Mouse (Mus musculus) CH12.LX (cell line): Measurements from ENCODE around the gene Mmd. TPM values are rescaled to one million over a fixed set of nuclear protein-coding genes. Genes with fewer than 3 reads are reported as not detected.

Source experiments
- DNase-seq: peaks from one replicate; pipeline ENCODE4 v3.0.0-alpha.2; 2013; ENCODE audit errors: extremely low read depth
- H3K27ac ChIP-seq: 2 replicates; pipeline ENCODE4 v1.5.1; 2012; ENCODE audit warnings: low read depth, mild to moderate bottlenecking, control low read depth, moderate library complexity; ENCODE audit not compliant: insufficient read depth
- H3K27me3 ChIP-seq: replicated peaks from 2 replicates; pipeline ENCODE3; 2012; ENCODE audit warnings: inconsistent platforms
- H3K36me3 ChIP-seq, 2 experiments: replicated peaks in 1 of 2; 2 replicates each; pipeline versions ENCODE3 to v1.6.1; 2012; ENCODE audit warnings: inconsistent platforms in 1 of 2, low read length in 1 of 2, mild to moderate bottlenecking in 1 of 2, mixed read lengths in 1 of 2, moderate library complexity in 1 of 2; ENCODE audit not compliant: control insufficient read depth in 1 of 2, insufficient read depth in 1 of 2
- H3K4me1 ChIP-seq, 2 experiments: 2 replicates each; pipeline ENCODE4 v1.6.1; 2012; ENCODE audit warnings: inconsistent platforms in 1 of 2, moderate library complexity in 1 of 2; ENCODE audit not compliant: insufficient read depth in 2 of 2, control insufficient read depth in 1 of 2
- H3K4me2 ChIP-seq: 2 replicates; pipeline ENCODE4 v1.6.1; 2012; ENCODE audit warnings: low read depth, mild to moderate bottlenecking, control low read depth; ENCODE audit not compliant: poor library complexity, insufficient read depth, severe bottlenecking
- H3K4me3 ChIP-seq, 3 experiments: fragments of 150-350 bp in 1 of 3; sonication (generic) in 1 of 3; replicated peaks in 1 of 3; 2 replicates each; pipeline versions ENCODE3 to v1.5.1; 2011 to 2012; ENCODE audit warnings: low read depth in 2 of 3, low read length in 2 of 3, mild to moderate bottlenecking in 2 of 3, moderate library complexity in 2 of 3, control low read depth in 1 of 3, improper control_type of control experiment in 1 of 3, inconsistent platforms in 1 of 3, mixed read lengths in 1 of 3; ENCODE audit not compliant: poor library complexity in 1 of 3
- H3K79me2 ChIP-seq: replicated peaks from 2 replicates; pipeline ENCODE4 v1.6.1; 2012; ENCODE audit warnings: mild to moderate bottlenecking, moderate library complexity; ENCODE audit not compliant: control insufficient read depth, poor library complexity, insufficient read depth, severe bottlenecking; ENCODE audit errors: extremely low read depth
- H3K9ac ChIP-seq: 2 replicates; pipeline ENCODE4 v1.6.1; 2012; ENCODE audit warnings: low read depth, mild to moderate bottlenecking, control low read depth, moderate library complexity; ENCODE audit not compliant: insufficient read depth
- H3K9me3 ChIP-seq: replicated peaks from 2 replicates; pipeline ENCODE3; 2012; ENCODE audit warnings: low read length, inconsistent platforms, mixed read lengths
- CHD2 ChIP-seq: IDR thresholded peaks from 2 replicates; pipeline ENCODE4 v1.6.1; 2011; ENCODE audit warnings: low read length, improper control_type of control experiment
- ELF1 ChIP-seq: IDR thresholded peaks from 2 replicates; pipeline ENCODE4 v1.6.1; 2014; ENCODE audit warnings: low read depth, mild to moderate bottlenecking, inconsistent platforms, low read length, improper control_type of control experiment
- ETS1 ChIP-seq: conservative IDR thresholded peaks from 2 replicates; pipeline ENCODE4 v1.6.1; 2012; ENCODE audit warnings: low read depth, mild to moderate bottlenecking, inconsistent platforms, low read length, improper control_type of control experiment, moderate library complexity
- GABPA ChIP-seq: IDR thresholded peaks from 2 replicates; pipeline ENCODE4 v1.6.1; 2012; ENCODE audit warnings: low read depth, low read length, improper control_type of control experiment, inconsistent platforms; ENCODE audit not compliant: insufficient replicate concordance
- JUN ChIP-seq: IDR thresholded peaks from 2 replicates; pipeline ENCODE4 v1.6.1; 2011; ENCODE audit warnings: low read depth, mild to moderate bottlenecking, low read length, improper control_type of control experiment, moderate library complexity; ENCODE audit not compliant: insufficient read depth
- JUND ChIP-seq: conservative IDR thresholded peaks from 2 replicates; pipeline ENCODE4 v1.6.1; 2011; ENCODE audit warnings: low read depth, low read length, improper control_type of control experiment
- MAZ ChIP-seq: IDR thresholded peaks from 2 replicates; pipeline ENCODE4 v1.6.1; 2012; ENCODE audit warnings: low read depth, mild to moderate bottlenecking, inconsistent platforms, low read length, improper control_type of control experiment, moderate library complexity
- MEF2A ChIP-seq: IDR thresholded peaks from 2 replicates; pipeline ENCODE4 v1.6.1; 2014; ENCODE audit warnings: low read depth, mild to moderate bottlenecking, inconsistent platforms, low read length, improper control_type of control experiment, borderline replicate concordance
- MXI1 ChIP-seq: IDR thresholded peaks from 2 replicates; pipeline ENCODE4 v1.6.1; 2011; ENCODE audit warnings: mild to moderate bottlenecking, low read depth, low read length, improper control_type of control experiment
- MYC ChIP-seq: IDR thresholded peaks from 2 replicates; pipeline ENCODE4 v1.6.1; 2011; ENCODE audit warnings: low read depth, mild to moderate bottlenecking, improper control_type of control experiment, low read length
- NELFE ChIP-seq: IDR thresholded peaks from 2 replicates; pipeline ENCODE4 v1.6.1; 2011; ENCODE audit warnings: low read depth, low read length, improper control_type of control experiment
- POLR2AphosphoS2 ChIP-seq: IDR thresholded peaks from 2 replicates; pipeline ENCODE4 v1.6.1; 2011; ENCODE audit warnings: low read depth, low read length, improper control_type of control experiment
- RCOR1 ChIP-seq: conservative IDR thresholded peaks from 2 replicates; pipeline ENCODE4 v1.6.1; 2012; ENCODE audit warnings: low read depth, mild to moderate bottlenecking, inconsistent platforms, low read length, improper control_type of control experiment
- SIN3A ChIP-seq: IDR thresholded peaks from 2 replicates; pipeline ENCODE4 v1.6.1; 2012; ENCODE audit warnings: low read length, improper control_type of control experiment, inconsistent platforms
- TBP ChIP-seq: conservative IDR thresholded peaks from 2 replicates; pipeline ENCODE4 v1.6.1; 2011; ENCODE audit warnings: low read depth, low read length, improper control_type of control experiment
- UBTF ChIP-seq: IDR thresholded peaks from 2 replicates; pipeline ENCODE4 v1.6.1; 2012; ENCODE audit warnings: low read depth, mild to moderate bottlenecking, inconsistent platforms, low read length, improper control_type of control experiment, moderate library complexity
- ZC3H11A ChIP-seq: IDR thresholded peaks from 2 replicates; pipeline ENCODE4 v1.6.1; 2012; ENCODE audit warnings: low read depth, mild to moderate bottlenecking, inconsistent platforms, low read length, improper control_type of control experiment
- ZKSCAN1 ChIP-seq: IDR thresholded peaks from 2 replicates; pipeline ENCODE4 v1.6.1; 2012; ENCODE audit warnings: low read depth, inconsistent platforms, low read length, improper control_type of control experiment, borderline replicate concordance
- ZNF384 ChIP-seq: IDR thresholded peaks from 2 replicates; pipeline ENCODE4 v1.6.1; 2012; ENCODE audit warnings: low read depth, low read length, improper control_type of control experiment, inconsistent platforms
- dilution Hi-C: fragments of 300-500 bp; cut with MboI; formaldehyde crosslinking; loops from 2 replicates; pipeline ENCODE4 v1.14.3; 2020; ENCODE audit warnings: low sequenced_read_pairs; ENCODE audit not compliant: extremely low pct_unique_long_range_greater_than_20kb, extremely low pct_ligation_motif_present
- in situ Hi-C: fragments of 300-500 bp; cut with MboI; formaldehyde crosslinking; loops from 3 replicates; pipeline ENCODE4 v1.14.3; 2019; ENCODE audit warnings: low sequenced_read_pairs, low pct_ligation_motif_present, low pct_unique_long_range_greater_than_20kb, mixed read lengths
- polyA plus RNA-seq: library from polyadenylated mRNA; unstranded; fragments of >175 nt; gene quantifications from 2 replicates; pipeline ENCODE4 v1.2.1, GENCODE M21; 2012; ENCODE audit warnings: low read depth; ENCODE audit not compliant: insufficient read length
- total RNA-seq, 2 experiments: library from RNA; depleted of rRNA; stranded (reverse); fragments of 300-350 nt in 1 of 2; fragments of >200 nt in 1 of 2; gene quantifications; 2 replicates each; pipeline ENCODE4 v1.2.3; 2012 to 2014

Mmd gene
- total and polyA plus RNA-seq, 3 experiments: 10.3 to 60.4 (median 39.8) TPM

DNA sequence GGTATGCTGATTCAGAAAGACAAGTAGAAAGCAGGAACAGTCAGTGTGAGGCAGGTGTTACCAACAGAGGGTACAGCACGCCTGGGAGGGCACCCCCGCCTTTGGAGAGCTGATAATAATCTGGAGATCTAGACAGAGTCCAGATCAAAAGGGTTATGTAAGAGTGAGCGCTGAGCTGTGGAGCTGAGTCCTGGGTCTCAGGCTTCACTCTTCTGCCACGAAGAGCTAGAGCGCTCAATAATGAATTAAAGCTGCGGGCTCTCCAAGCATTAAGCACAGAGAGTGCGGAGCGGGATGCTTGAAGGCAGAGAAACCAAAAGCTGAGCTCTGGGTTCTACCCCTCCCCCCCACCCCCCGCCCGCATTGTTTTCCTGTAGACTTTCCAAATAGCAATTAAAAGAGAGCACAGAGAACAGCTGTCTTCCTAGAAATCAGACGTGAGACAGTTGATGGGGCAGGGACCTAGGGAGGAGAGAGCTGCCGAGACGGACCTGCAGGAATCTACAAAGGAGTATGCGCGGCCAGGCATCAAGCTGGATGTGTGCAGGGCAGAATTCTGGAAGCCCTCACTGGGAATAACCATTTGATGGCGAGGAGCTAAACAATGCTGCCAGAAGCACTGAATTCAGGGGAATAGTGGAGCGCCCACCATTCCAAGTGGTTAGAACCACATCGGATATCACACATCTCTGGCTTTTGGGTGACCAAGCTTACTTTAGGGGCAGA lies 20.3 kb downstream of the Mmd start:
- Histone ChIP-seq H3K4me1 (peaks cover 3 to 31% of the 10 kb centered on the region in 2 experiments; a peak in 3 of 4 replicates), H3K4me2 (no peak overlapping the region), H3K36me3 (peaks cover 21 to 79% of the 10 kb centered on the region in 2 experiments), H3K9ac (no peak overlapping the region), H3K27ac (no peak overlapping the region), H3K4me3 (no peak overlapping the region), H3K9me3 (no peaks in the 10 kb centered on the region), H3K27me3 (no peaks in the 10 kb centered on the region), H3K79me2 (no peaks in the 10 kb centered on the region)
- in situ Hi-C loops (no loop called here), dilution Hi-C loops (no loop called here)
- TF ChIP-seq NELFE: no peak
- TF ChIP-seq ZNF384: no peak
- TF ChIP-seq ZKSCAN1: no peak
- TF ChIP-seq ZC3H11A: no peak
- TF ChIP-seq RCOR1: no peak
- no peak for TF ChIP-seq TBP
- no peak for DNase-seq

DNA sequence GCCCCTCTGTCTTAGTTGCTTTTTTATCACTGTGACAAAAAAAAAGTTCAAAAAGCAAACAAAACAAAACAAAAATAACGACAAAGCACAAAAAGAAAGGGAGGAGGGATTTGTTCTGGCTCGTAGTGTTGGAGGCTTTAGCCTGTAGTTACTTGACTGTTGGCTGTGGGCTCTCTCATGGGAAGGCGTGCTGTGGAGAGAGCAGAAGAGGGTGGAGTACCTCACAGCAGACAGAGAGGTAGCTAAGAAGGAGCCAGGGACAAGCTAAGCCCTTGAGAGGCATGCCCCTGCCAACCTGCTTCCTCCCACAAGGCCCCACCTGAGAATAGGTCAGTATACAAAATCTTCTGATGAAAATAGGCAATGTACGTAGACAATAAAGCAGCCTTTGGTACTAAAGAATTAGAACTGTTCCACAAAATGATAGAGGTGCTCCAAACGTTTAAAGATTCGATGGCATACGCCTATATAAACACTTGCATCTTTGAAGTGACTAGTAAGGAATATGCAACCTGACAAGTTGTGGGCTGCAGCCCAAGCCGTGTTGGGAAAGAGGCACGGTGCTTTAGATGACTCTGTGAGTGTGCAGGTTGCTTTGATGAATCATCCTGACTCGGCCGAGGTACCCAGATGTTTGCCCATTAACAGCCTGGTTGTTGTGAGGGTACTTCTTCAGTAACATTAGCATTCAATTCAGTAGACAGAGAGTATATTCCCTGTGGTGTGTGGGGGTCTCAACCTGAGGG lies 21.0 kb downstream of the Mmd start:
- in situ Hi-C loops (no loop called here), dilution Hi-C loops (no loop called here)
- Histone ChIP-seq H3K4me3 (no peak overlapping the region), H3K4me2 (no peak overlapping the region), H3K36me3 (peaks cover 21 to 84% of the 10 kb centered on the region in 2 experiments), H3K4me1 (peaks cover 0 to 24% of the 10 kb centered on the region in 2 experiments; a peak in 2 of 4 replicates), H3K9me3 (no peaks in the 10 kb centered on the region), H3K27ac (no peak overlapping the region), H3K27me3 (no peaks in the 10 kb centered on the region), H3K9ac (no peak overlapping the region), H3K79me2 (no peaks in the 10 kb centered on the region)
- no peak for TF ChIP-seq SIN3A
- TF ChIP-seq MEF2A: no peak
- no peak for TF ChIP-seq MAZ
- TF ChIP-seq CHD2: no peak
- no peak for TF ChIP-seq GABPA
- TF ChIP-seq JUN: no peak
- TF ChIP-seq ZC3H11A: no peak
- no peak for TF ChIP-seq MXI1
- TF ChIP-seq MYC: no peak
- no peak for TF ChIP-seq JUND
- TF ChIP-seq POLR2AphosphoS2: no peak
- no peak for TF ChIP-seq ELF1
- no peak for TF ChIP-seq ETS1
- no peak for TF ChIP-seq UBTF
- DNase-seq: no peak
